Mouse (Mus musculus) embryo, embryonic 10 days (tissue): ENCODE results near the gene Dhx36.

Source experiments
- DNase-seq: peaks from one replicate; pipeline ENCODE4 v3.0.0-alpha.2; 2015; ENCODE audit warnings: low spot score

Gene Dhx36

GRCm38 (mm10) chr3:62418387-62419138 lies 88.2 kb downstream of the Dhx36 start:
- no peak for DNase-seq
